Mouse (Mus musculus): ENCODE results near the gene Sdhc. TPM values are rescaled to one million over a fixed set of nuclear protein-coding genes. Genes with fewer than 3 reads are reported as not detected.

The Sdhc gene
- polyA plus RNA-seq (2016; fragmentation: Nextera tagmentation; extraction: Ambion mirVana) = 225 and 229 TPM in 2 replicates

- Histone ChIP-seq H3K4me3 (peak within 1 kb of the TSS; percentile 94), H3K27ac (replicated peaks) (peak within 1 kb of the TSS; percentile 75), H3K9ac (replicated peaks) (peak within 1 kb of the TSS; percentile 84), H3K4me2 (replicated peaks) (peak within 1 kb of the TSS; percentile 70), H3K4me1 (peaks cover 16% of the 10 kb centered on the region), H3K36me3 (0 out of 2 replicates have a peak, but pooled peaks cover 9% of the 10 kb centered on the region), H3K27me3 (peaks cover 8% of the 10 kb centered on the region; the same call in 1 of the 2 replicates), H3K9me3 (no peaks in the 10 kb centered on the region)
- WGBS = under 1% methylated on average over 34 of the region's 34 CpGs
- ATAC-seq (ENCODE audit: low FRiP score, low read depth) = peak; percentile 97
Observed at GRCm38 (mm10) chr1:171149974-171150760, at the start of gene Sdhc, which contains the start of gene Mpz. Gene Sdhc (minus strand): TSS chr1:171150603. Gene Mpz (plus strand): TSS chr1:171150711.

GRCm38 (mm10) chr1:171199532-171199931 lies 49.1 kb upstream of the Sdhc start:
- Histone ChIP-seq H3K27me3 (peaks cover 30% of the 10 kb centered on the region), H3K36me3 (no peaks in the 10 kb centered on the region), H3K4me3 (no peak overlapping the region), H3K9me3 (no peaks in the 10 kb centered on the region), H3K9ac (replicated peaks) (no peak overlapping the region), H3K4me1 (peaks cover 13% of the 10 kb centered on the region), H3K27ac (replicated peaks) (no peak overlapping the region), H3K4me2 (replicated peaks) (no peak overlapping the region)
- 71% methylated on average over 1 of the region's 1 CpGs for WGBS
- ATAC-seq (ENCODE audit: low FRiP score, low read depth) = no peak

- Histone ChIP-seq H3K4me3 (peak within 1 kb of the TSS; percentile 65), H3K27ac (replicated peaks) (no peak within 1 kb of the TSS), H3K27me3 (peaks cover 42% of the 10 kb centered on the region)
Observed at GRCm38 (mm10) chr1:171195887-171196397, 45.5 kb upstream of the Sdhc start, which contains the start of gene Pcp4l1. Gene Pcp4l1 (minus strand): TSS chr1:171196268.

GRCm38 (mm10) chr1:171195046-171195822 lies 44.8 kb upstream of the Sdhc start:
- 6% methylated on average over 20 of the region's 20 CpGs for WGBS
- ATAC-seq (ENCODE audit: low FRiP score, low read depth) = no peak
- Histone ChIP-seq H3K36me3 (no peaks in the 10 kb centered on the region), H3K4me1 (peaks cover 30% of the 10 kb centered on the region), H3K9me3 (no peaks in the 10 kb centered on the region), H3K27ac (replicated peaks) (no peak overlapping the region), H3K4me3 (peak overlapping the region; percentile 65), H3K4me2 (replicated peaks) (peak overlapping the region; percentile 99), H3K9ac (replicated peaks) (peak overlapping the region; percentile 61; the same call in 1 of the 2 replicates), H3K27me3 (peaks cover 48% of the 10 kb centered on the region)

More at GRCm38 (mm10) chr1:171195887-171196397, 45.5 kb upstream of the Sdhc start, which contains the start of gene Pcp4l1:
- ATAC-seq (ENCODE audit: low FRiP score, low read depth) = peak; percentile 81
- Histone ChIP-seq H3K4me2 (replicated peaks) (peak within 1 kb of the TSS; percentile 99), H3K36me3 (no peaks in the 10 kb centered on the region), H3K9me3 (no peaks in the 10 kb centered on the region), H3K9ac (replicated peaks) (peak within 1 kb of the TSS; percentile 61; the same call in 1 of the 2 replicates), H3K4me1 (peaks cover 30% of the 10 kb centered on the region)
- under 1% methylated on average over 33 of the region's 33 CpGs for WGBS

GRCm38 (mm10) chr1:171193911-171194830 lies 43.8 kb upstream of the Sdhc start:
- Histone ChIP-seq H3K4me3 (0 out of 2 replicates have a peak overlapping the region, but pooled peaks have one; percentile 1), H3K27me3 (peaks cover 48% of the 10 kb centered on the region), H3K36me3 (no peaks in the 10 kb centered on the region), H3K27ac (replicated peaks) (no peak overlapping the region), H3K4me1 (peaks cover 38% of the 10 kb centered on the region), H3K9me3 (no peaks in the 10 kb centered on the region), H3K9ac (replicated peaks) (no peak overlapping the region), H3K4me2 (replicated peaks) (peak overlapping the region; percentile 52)
- no peak; the same call in 1 of the 2 replicates for ATAC-seq (ENCODE audit: low FRiP score, low read depth)
- WGBS = 22% methylated on average over 11 of the region's 11 CpGs

GRCm38 (mm10) chr1:171193093-171193840 lies 42.9 kb upstream of the Sdhc start:
- peak; percentile 27 for ATAC-seq (ENCODE audit: low FRiP score, low read depth)
- Histone ChIP-seq H3K4me2 (replicated peaks) (peak overlapping the region; percentile 52), H3K9me3 (no peaks in the 10 kb centered on the region), H3K4me3 (peak overlapping the region; percentile 20), H3K9ac (replicated peaks) (peak overlapping the region; percentile 35), H3K27me3 (peaks cover 44% of the 10 kb centered on the region), H3K27ac (replicated peaks) (peak overlapping the region; percentile 66), H3K4me1 (peaks cover 47% of the 10 kb centered on the region), H3K36me3 (no peaks in the 10 kb centered on the region)
- 3% methylated on average over 18 of the region's 18 CpGs for WGBS

- 0 out of 2 replicates have a peak overlapping the region, but pooled peaks have one; percentile 66 for H3K27ac ChIP-seq (replicated peaks)
- H3K9ac ChIP-seq (replicated peaks) = no peak overlapping the region
- peaks cover 51% of the 10 kb centered on the region for H3K4me1 ChIP-seq
- 48% methylated on average over 10 of the region's 10 CpGs for WGBS
- no peak for ATAC-seq (ENCODE audit: low FRiP score, low read depth)
- H3K9me3 ChIP-seq = no peaks in the 10 kb centered on the region
- H3K4me2 ChIP-seq (replicated peaks) = peak overlapping the region; percentile 52; the same call in 1 of the 2 replicates
- no peak overlapping the region for H3K4me3 ChIP-seq
- peaks cover 39% of the 10 kb centered on the region for H3K27me3 ChIP-seq
- H3K36me3 ChIP-seq = no peaks in the 10 kb centered on the region
Observed at GRCm38 (mm10) chr1:171192283-171192682, 41.9 kb upstream of the Sdhc start.

GRCm38 (mm10) chr1:171190832-171191231 lies 40.4 kb upstream of the Sdhc start:
- no peak overlapping the region for H3K4me3 ChIP-seq
- H3K9ac ChIP-seq (replicated peaks) = no peak overlapping the region
- H3K27me3 ChIP-seq = peaks cover 31% of the 10 kb centered on the region
- no peak overlapping the region for H3K27ac ChIP-seq (replicated peaks)
- no peaks in the 10 kb centered on the region for H3K9me3 ChIP-seq
- no peaks in the 10 kb centered on the region for H3K36me3 ChIP-seq
- WGBS = 96% methylated on average over 9 of the region's 9 CpGs
- no peak overlapping the region for H3K4me2 ChIP-seq (replicated peaks)
- ATAC-seq (ENCODE audit: low FRiP score, low read depth) = no peak
- H3K4me1 ChIP-seq = peaks cover 46% of the 10 kb centered on the region

- Histone ChIP-seq H3K9me3 (no peaks in the 10 kb centered on the region), H3K27me3 (peaks cover 19% of the 10 kb centered on the region), H3K4me2 (replicated peaks) (peak overlapping the region; percentile 22), H3K27ac (replicated peaks) (peak overlapping the region; percentile 58), H3K36me3 (no peaks in the 10 kb centered on the region), H3K9ac (replicated peaks) (no peak overlapping the region), H3K4me3 (no peak overlapping the region), H3K4me1 (peaks cover 38% of the 10 kb centered on the region)
- 16% methylated on average over 14 of the region's 14 CpGs for WGBS
- peak; percentile 31; the same call in 1 of the 2 replicates for ATAC-seq (ENCODE audit: low FRiP score, low read depth)
Observed at GRCm38 (mm10) chr1:171189476-171190114, 39.2 kb upstream of the Sdhc start.

GRCm38 (mm10) chr1:171189046-171189445 lies 38.6 kb upstream of the Sdhc start:
- Histone ChIP-seq H3K27me3 (peaks cover 13% of the 10 kb centered on the region), H3K9me3 (no peaks in the 10 kb centered on the region), H3K4me1 (peaks cover 37% of the 10 kb centered on the region), H3K9ac (replicated peaks) (no peak overlapping the region), H3K36me3 (no peaks in the 10 kb centered on the region), H3K4me2 (replicated peaks) (peak overlapping the region; percentile 22), H3K4me3 (no peak overlapping the region), H3K27ac (replicated peaks) (peak overlapping the region; percentile 58)
- no peak for ATAC-seq (ENCODE audit: low FRiP score, low read depth)
- WGBS = 6% methylated on average over 8 of the region's 8 CpGs

Measured in midbrain, embryonic 12.5 days (tissue).